8 mouse cellular contexts compared by ENCODE assay signal in genomic region chr11:98788139-98788538, GRCm38 (mm10). TPM values are rescaled to one million over a fixed set of nuclear protein-coding genes. Genes with fewer than 3 reads are reported as not detected.
A peak's percentile ranks its signal among the peaks of the same experiment; 100 is the strongest.
DNase-seq lines count a peak whose midpoint lies in the region; ATAC-seq and TF ChIP-seq lines count a peak whose summit lies in the region.

No protein-coding gene starts in this region.

- H3K4me3 ChIP-seq in heart, embryonic 11.5 days (ENCODE audit: low read depth, low read length) = no peak overlapping the region
- 0 out of 2 replicates have a peak overlapping the region, but pooled peaks have one; percentile 55 for H3K4me3 ChIP-seq in limb, embryonic 15.5 days
- no peak overlapping the region for H3K4me3 ChIP-seq in stomach, postnatal 0 days (ENCODE audit: low read depth, low read length)

- no peak for ATAC-seq in heart, embryonic 11.5 days (replicated peaks; ENCODE audit: insufficient number of reproducible peaks, low FRiP score, low TSS enrichment)
- ATAC-seq in limb, embryonic 15.5 days (ENCODE audit: insufficient number of reproducible peaks, low FRiP score, low TSS enrichment, low read depth) = no peak
- no peak for ATAC-seq in stomach, postnatal 0 days (ENCODE audit: low FRiP score, low TSS enrichment)

- H3K36me3 ChIP-seq in heart, embryonic 11.5 days (ENCODE audit: control insufficient read depth, insufficient read depth, low read length) = no peaks in the 10 kb centered on the region
- H3K36me3 ChIP-seq in limb, embryonic 15.5 days = no peaks in the 10 kb centered on the region
- H3K36me3 ChIP-seq in stomach, postnatal 0 days (ENCODE audit: control insufficient read depth, insufficient read depth, low read length) = no peaks in the 10 kb centered on the region

- H3K9ac ChIP-seq in heart, embryonic 11.5 days (ENCODE audit: low read depth, low read length) = no peak overlapping the region
- H3K9ac ChIP-seq in limb, embryonic 15.5 days = 0 out of 2 replicates have a peak overlapping the region, but pooled peaks have one; percentile 10
- H3K9ac ChIP-seq in stomach, postnatal 0 days (ENCODE audit: low read length) = peak overlapping the region; percentile 9; the same call in 1 of the 2 replicates

- H3K9me3 ChIP-seq in heart, embryonic 11.5 days (replicated peaks; ENCODE audit: control insufficient read depth, low read length) = no peaks in the 10 kb centered on the region
- no peaks in the 10 kb centered on the region for H3K9me3 ChIP-seq in limb, embryonic 15.5 days
- no peaks in the 10 kb centered on the region for H3K9me3 ChIP-seq in stomach, postnatal 0 days (ENCODE audit: control insufficient read depth, low read length)

- H3K27ac ChIP-seq in heart, embryonic 11.5 days (ENCODE audit: low read depth, low read length) = peak overlapping the region; percentile 80
- peak overlapping the region; percentile 90 for H3K27ac ChIP-seq in limb, embryonic 15.5 days
- peak overlapping the region; percentile 85 for H3K27ac ChIP-seq in stomach, postnatal 0 days (replicated peaks)

- intact Hi-C loops in heart, postnatal 36 days (cut with DNase I) = loop anchor here (2.0 kb wide), 1 partner anchor 41 kb away; no protein-coding TSS in a partner anchor
- intact Hi-C loops in left cerebral cortex, postnatal 25 days (cut with DNase I) = no loop called here

- no peak for TF ChIP-seq EP300 in stomach, postnatal 0 days (optimal IDR thresholded peaks at IDR 0.05)

- no peak for DNase-seq in heart, postnatal 36 days
- peak; percentile 5 for DNase-seq in testis, postnatal 14 days (ENCODE audit: low spot score)
- no peak for DNase-seq in testis, postnatal 10 days (ENCODE audit: low spot score)
- no peak for DNase-seq in stomach, postnatal 0 days (ENCODE audit: low spot score)
- no peak for DNase-seq in left cerebral cortex, postnatal 25 days (ENCODE audit: low spot score in 2 of 2)
- DNase-seq in frontal cortex, postnatal 25 days (ENCODE audit: low spot score in 2 of 2) = no peak

- TF ChIP-seq CTCF in stomach, postnatal 0 days (IDR thresholded peaks at IDR 0.05; ENCODE audit: low read depth) = no peak

- H3K4me2 ChIP-seq in heart, embryonic 11.5 days = no peak overlapping the region; the same call in 1 of the 2 replicates
- peak overlapping the region; percentile 86; the same call in 1 of the 2 replicates for H3K4me2 ChIP-seq in limb, embryonic 15.5 days
- no peak overlapping the region; the same call in 1 of the 2 replicates for H3K4me2 ChIP-seq in stomach, postnatal 0 days (replicated peaks; ENCODE audit: low read depth)

- 89% methylated on average over 5 of the region's 5 CpGs for WGBS in heart, embryonic 11.5 days (ENCODE audit: insufficient replicate concordance)
- 92% methylated on average over 5 of the region's 5 CpGs for WGBS in limb, embryonic 15.5 days
- WGBS in stomach, postnatal 0 days = 90% methylated on average over 5 of the region's 5 CpGs

- H3K4me1 ChIP-seq in heart, embryonic 11.5 days (ENCODE audit: control insufficient read depth, insufficient read depth, low read length) = peaks cover 47% of the 10 kb centered on the region
- H3K4me1 ChIP-seq in limb, embryonic 15.5 days = peaks cover 60% of the 10 kb centered on the region
- peaks cover 16% of the 10 kb centered on the region for H3K4me1 ChIP-seq in stomach, postnatal 0 days (replicated peaks; ENCODE audit: control insufficient read depth, insufficient read depth)

- no peaks in the 10 kb centered on the region for H3K27me3 ChIP-seq in heart, embryonic 11.5 days (ENCODE audit: control insufficient read depth, insufficient read depth, low read length)
- no peaks in the 10 kb centered on the region for H3K27me3 ChIP-seq in limb, embryonic 15.5 days
- H3K27me3 ChIP-seq in stomach, postnatal 0 days (ENCODE audit: control insufficient read depth, insufficient read depth, low read length) = no peaks in the 10 kb centered on the region

RNA-seq across cellular contexts. Expression of gene Msl1, which starts 7.2 kb away (rescaled TPM):
- polyA plus RNA-seq in heart, embryonic 11.5 days (2014; fragmentation: Nextera tagmentation; extraction: Ambion mirVana) = 15.9 and 17.1 TPM in 2 replicates
- 10 to 100 TPM; 74.4 to 75.3 TPM for total RNA-seq in heart, postnatal 36 days (2021)
- polyA plus RNA-seq in limb, embryonic 15.5 days (2015; fragmentation: Nextera tagmentation; extraction: Ambion mirVana) = 22.9 and 25.8 TPM in 2 replicates
- 11.3 and 13.8 TPM in 2 replicates for polyA plus RNA-seq in stomach, postnatal 0 days (2015; fragmentation: Nextera tagmentation; extraction: Ambion mirVana)
- total RNA-seq in left cerebral cortex, postnatal 25 days (2021) = 100 to 1,000 TPM; 190 to 193 TPM

RNA-seq across cellular contexts. Expression of gene Nr1d1, which starts 13.0 kb away (rescaled TPM):
- polyA plus RNA-seq in heart, embryonic 11.5 days (2014; fragmentation: Nextera tagmentation; extraction: Ambion mirVana) = 5.6 and 6.4 TPM in 2 replicates
- total RNA-seq in heart, postnatal 36 days (2021) = 100 to 1,000 TPM; 104 to 107 TPM
- polyA plus RNA-seq in limb, embryonic 15.5 days (2015; fragmentation: Nextera tagmentation; extraction: Ambion mirVana) = 1.2 TPM in 2 replicates
- polyA plus RNA-seq in stomach, postnatal 0 days (2015; fragmentation: Nextera tagmentation; extraction: Ambion mirVana) = 7.5 and 7.9 TPM in 2 replicates
- total RNA-seq in left cerebral cortex, postnatal 25 days (2021) = 100 to 1,000 TPM in 1 of 2 experiments, 10 to 100 TPM in 1; 92.5 to 121 TPM

RNA-seq across cellular contexts. Expression of gene Casc3, which starts 16.6 kb away (rescaled TPM):
- polyA plus RNA-seq in heart, embryonic 11.5 days (2014; fragmentation: Nextera tagmentation; extraction: Ambion mirVana) = 22.2 and 28.5 TPM in 2 replicates
- total RNA-seq in heart, postnatal 36 days (2021) = 10 to 100 TPM; 26.1 to 26.2 TPM
- 30.0 and 32.5 TPM in 2 replicates for polyA plus RNA-seq in limb, embryonic 15.5 days (2015; fragmentation: Nextera tagmentation; extraction: Ambion mirVana)
- 12.4 and 14.8 TPM in 2 replicates for polyA plus RNA-seq in stomach, postnatal 0 days (2015; fragmentation: Nextera tagmentation; extraction: Ambion mirVana)
- 10 to 100 TPM; 53.9 to 54.7 TPM for total RNA-seq in left cerebral cortex, postnatal 25 days (2021)

RNA-seq across cellular contexts. Expression of gene Thra, which starts 47.7 kb away (rescaled TPM):
- 32.2 and 35.7 TPM in 2 replicates for polyA plus RNA-seq in heart, embryonic 11.5 days (2014; fragmentation: Nextera tagmentation; extraction: Ambion mirVana)
- total RNA-seq in heart, postnatal 36 days (2021) = 100 to 1,000 TPM; 100 to 111 TPM
- 38.4 and 39.6 TPM in 2 replicates for polyA plus RNA-seq in limb, embryonic 15.5 days (2015; fragmentation: Nextera tagmentation; extraction: Ambion mirVana)
- polyA plus RNA-seq in stomach, postnatal 0 days (2015; fragmentation: Nextera tagmentation; extraction: Ambion mirVana) = 24.0 and 24.5 TPM in 2 replicates
- 100 to 1,000 TPM; 719 to 771 TPM for total RNA-seq in left cerebral cortex, postnatal 25 days (2021)

RNA-seq across cellular contexts. Expression of gene Rapgefl1, which starts 48.4 kb away (rescaled TPM):
- 0.57 and 0.73 TPM in 2 replicates for polyA plus RNA-seq in heart, embryonic 11.5 days (2014; fragmentation: Nextera tagmentation; extraction: Ambion mirVana)
- total RNA-seq in heart, postnatal 36 days (2021) = under 1 TPM; 0.57 to 0.72 TPM
- 11.1 TPM in 2 replicates for polyA plus RNA-seq in limb, embryonic 15.5 days (2015; fragmentation: Nextera tagmentation; extraction: Ambion mirVana)
- polyA plus RNA-seq in stomach, postnatal 0 days (2015; fragmentation: Nextera tagmentation; extraction: Ambion mirVana) = 6.9 and 7.7 TPM in 2 replicates
- total RNA-seq in left cerebral cortex, postnatal 25 days (2021) = 100 to 1,000 TPM; 138 to 148 TPM
